Mouse (Mus musculus): ENCODE measurements at regions not wholly inside any gene's neighbourhood (a gene's known extent, or its start where the extent isn't known, plus 50 kb on each side); places are given as distances from the start of the nearest gene placed in this dataset.

- DNase-seq (ENCODE audit: extremely low spot score), result peak; percentile 55
Measured at GRCm38 (mm10) chr6:139391307-139391706, 110.5 kb downstream of the Rergl start.

GRCm38 (mm10) chr6:139350939-139351338 is 150.8 kb downstream of the Rergl start:
- DNase-seq (ENCODE audit: extremely low spot score), result no peak

- no peak for DNase-seq (ENCODE audit: extremely low spot score)
Measured at GRCm38 (mm10) chr6:139325226-139325625, 176.6 kb downstream of the Rergl start.

- DNase-seq (ENCODE audit: extremely low spot score), result no peak
Measured at GRCm38 (mm10) chr6:139307651-139308050, 194.1 kb downstream of the Rergl start.

- DNase-seq (ENCODE audit: extremely low spot score), result no peak
Measured at GRCm38 (mm10) chr6:139304306-139304705, 197.5 kb downstream of the Rergl start.

GRCm38 (mm10) chr6:139295701-139296100 is 206.1 kb downstream of the Rergl start:
- no peak for DNase-seq (ENCODE audit: extremely low spot score)

- DNase-seq (ENCODE audit: extremely low spot score), result no peak
Measured at GRCm38 (mm10) chr6:139279093-139279492, 222.7 kb downstream of the Rergl start.

GRCm38 (mm10) chr6:139275512-139275911 is 226.3 kb downstream of the Rergl start:
- DNase-seq (ENCODE audit: extremely low spot score), result no peak

GRCm38 (mm10) chr6:139253704-139254103 is 248.1 kb downstream of the Rergl start:
- no peak for DNase-seq (ENCODE audit: extremely low spot score)

GRCm38 (mm10) chr6:139248920-139249547 is 252.7 kb downstream of the Rergl start:
- DNase-seq (ENCODE audit: extremely low spot score), result peak; percentile 68

GRCm38 (mm10) chr6:139226127-139226526 is 275.6 kb downstream of the Rergl start:
- DNase-seq (ENCODE audit: extremely low spot score), result no peak

GRCm38 (mm10) chr6:139214488-139214887 is 287.3 kb downstream of the Rergl start:
- DNase-seq (ENCODE audit: extremely low spot score), result no peak

GRCm38 (mm10) chr6:139210256-139210655 is 291.5 kb downstream of the Rergl start:
- DNase-seq (ENCODE audit: extremely low spot score), result no peak

- no peak for DNase-seq (ENCODE audit: extremely low spot score)
Measured at GRCm38 (mm10) chr6:139198601-139199000, 303.2 kb downstream of the Rergl start.

GRCm38 (mm10) chr6:139186431-139186830 is 315.3 kb downstream of the Rergl start:
- no peak for DNase-seq (ENCODE audit: extremely low spot score)

GRCm38 (mm10) chr6:139160352-139160751 is 341.4 kb downstream of the Rergl start:
- no peak for DNase-seq (ENCODE audit: extremely low spot score)

GRCm38 (mm10) chr6:139159741-139160140 is 342.0 kb downstream of the Rergl start:
- no peak for DNase-seq (ENCODE audit: extremely low spot score)

GRCm38 (mm10) chr6:139154802-139155201 is 347.0 kb downstream of the Rergl start:
- DNase-seq (ENCODE audit: extremely low spot score), result no peak

GRCm38 (mm10) chr6:139135693-139136092 is 366.1 kb downstream of the Rergl start:
- DNase-seq (ENCODE audit: extremely low spot score), result no peak

- no peak for DNase-seq (ENCODE audit: extremely low spot score)
Measured at GRCm38 (mm10) chr6:139132083-139132679, 369.6 kb downstream of the Rergl start.

GRCm38 (mm10) chr6:139108263-139108662 is 393.5 kb downstream of the Rergl start:
- no peak for DNase-seq (ENCODE audit: extremely low spot score)

- no peak for DNase-seq (ENCODE audit: extremely low spot score)
Measured at GRCm38 (mm10) chr6:139103397-139103796, 398.4 kb downstream of the Rergl start.

- no peak for DNase-seq (ENCODE audit: extremely low spot score)
Measured at GRCm38 (mm10) chr6:139099273-139099672, 402.5 kb downstream of the Rergl start.

GRCm38 (mm10) chr6:139075433-139075832 is 417.1 kb upstream of the Igbp1b start:
- DNase-seq (ENCODE audit: extremely low spot score), result no peak
